Mouse (Mus musculus) megakaryocyte, embryonic 14.5 days (primary cell): Measurements from ENCODE around the gene Prune2.

ENCODE experiments used
- FLI1 ChIP-seq: IDR thresholded peaks from 2 replicates; pipeline ENCODE4 v1.6.1; 2012; ENCODE audit warnings: low read length, inconsistent platforms, mixed read lengths
- GATA1 ChIP-seq: IDR thresholded peaks from 3 replicates; pipeline ENCODE4 v1.6.1; 2012; ENCODE audit warnings: mixed read lengths, low read length, inconsistent platforms, borderline replicate concordance

DNA sequence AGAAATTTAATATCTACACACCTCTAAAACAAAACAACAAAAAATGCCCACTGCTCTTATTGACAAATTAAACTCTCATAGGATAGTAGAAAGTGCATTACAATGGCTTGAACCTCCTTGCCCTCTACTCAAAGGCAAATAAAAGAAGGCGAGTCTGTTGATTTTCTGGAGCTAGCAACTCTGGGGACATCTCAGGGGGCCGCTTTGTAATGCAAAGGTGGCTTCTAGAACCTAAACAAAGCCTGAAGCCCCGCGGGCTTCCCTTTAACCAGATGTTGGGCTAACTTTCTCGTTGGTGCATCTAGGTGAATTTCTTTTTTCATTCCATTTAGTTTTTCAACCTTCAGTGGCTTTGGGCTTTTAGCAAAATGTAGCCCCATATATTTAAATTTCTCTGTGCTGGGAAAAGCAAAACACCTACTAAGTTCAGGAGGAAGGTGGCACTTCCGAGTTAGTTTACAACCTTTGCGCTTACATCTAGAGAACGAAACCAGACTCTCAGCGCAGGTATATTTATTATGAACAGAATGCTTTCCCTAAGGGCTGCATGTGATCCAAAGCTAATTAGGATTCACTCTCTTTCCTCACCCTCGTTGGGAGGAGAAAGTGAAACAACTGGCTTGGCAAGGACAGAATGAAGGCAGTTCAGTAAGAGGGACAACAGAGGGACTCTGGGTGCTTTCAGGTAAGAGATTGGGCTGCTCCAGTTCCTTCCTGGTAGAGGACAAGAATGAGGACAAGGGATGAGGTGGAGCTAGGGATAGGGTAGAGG is 182.4 kb downstream of the Prune2 start:
- TF ChIP-seq FLI1: no peak
- no peak for TF ChIP-seq GATA1
